Mouse (Mus musculus): ENCODE measurements around the gene Washc3. TPM values are rescaled to one million over a fixed set of nuclear protein-coding genes. Genes with fewer than 3 reads are reported as not detected.

Gene Washc3
- 39.7 and 40.3 TPM in 2 replicates for polyA plus RNA-seq (2015; fragmentation: Nextera tagmentation; extraction: Ambion mirVana)

DNA sequence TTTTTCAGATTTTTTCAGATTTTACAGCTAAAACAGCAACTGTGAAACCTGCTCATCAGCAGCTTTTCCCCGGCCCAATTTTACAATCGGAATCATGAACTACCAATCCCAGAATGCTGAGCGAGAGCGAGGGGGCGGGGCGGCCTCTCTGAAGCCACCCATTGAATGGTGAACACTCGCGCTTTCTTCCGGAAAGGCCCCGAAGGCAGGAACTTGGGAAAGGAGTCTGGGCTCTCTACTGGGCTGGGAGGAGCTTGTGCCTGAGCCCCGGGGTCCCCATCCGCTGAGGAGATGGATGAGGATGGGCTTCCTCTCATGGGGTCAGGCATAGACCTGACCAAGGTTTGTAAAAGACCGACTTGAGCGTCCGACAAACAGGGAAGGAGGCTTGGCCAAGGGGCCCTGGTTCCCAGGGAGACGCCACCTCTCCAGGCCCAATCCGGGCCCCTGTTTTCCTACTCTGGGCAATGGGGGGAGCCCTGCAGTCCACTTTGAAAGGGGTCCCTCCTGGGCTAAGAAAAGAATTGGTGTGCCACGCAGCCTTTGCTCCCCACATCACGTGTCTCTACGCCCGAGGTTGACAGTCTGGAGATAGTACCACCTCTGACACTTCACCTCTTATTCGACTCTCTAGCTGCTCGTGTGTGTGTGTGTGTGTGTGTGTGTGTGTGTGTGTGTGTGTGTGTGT is at the start of gene Washc3:
TSS of gene Washc3 (plus strand) at position 143 of the 688 bp plus-strand sequence.
- whole genome bisulfite sequencing, result under 1% methylated on average over 23 of the region's 23 CpGs
- Histone ChIP-seq H3K4me2 (ENCODE audit: low read length) (peak within 1 kb of the TSS; percentile 63), H3K4me3 (ENCODE audit: low read depth, low read length) (peak within 1 kb of the TSS; percentile 58), H3K9ac (ENCODE audit: low read depth, low read length) (peak within 1 kb of the TSS; percentile 75), H3K9me3 (replicated peaks; ENCODE audit: control insufficient read depth, low read length, poor library complexity, severe bottlenecking) (no peaks in the 10 kb centered on the region), H3K4me1 (ENCODE audit: control insufficient read depth, insufficient read depth, low read length) (peaks cover 4% of the 10 kb centered on the region; the same call in 1 of the 2 replicates), H3K36me3 (ENCODE audit: control insufficient read depth, insufficient read depth, low read length) (no peaks in the 10 kb centered on the region; the same call in 1 of the 2 replicates), H3K27me3 (ENCODE audit: control insufficient read depth, insufficient read depth, low read depth, low read length) (no peaks in the 10 kb centered on the region), H3K27ac (ENCODE audit: low read length) (peak within 1 kb of the TSS; percentile 84)
- ATAC-seq, result peak; percentile 100

DNA sequence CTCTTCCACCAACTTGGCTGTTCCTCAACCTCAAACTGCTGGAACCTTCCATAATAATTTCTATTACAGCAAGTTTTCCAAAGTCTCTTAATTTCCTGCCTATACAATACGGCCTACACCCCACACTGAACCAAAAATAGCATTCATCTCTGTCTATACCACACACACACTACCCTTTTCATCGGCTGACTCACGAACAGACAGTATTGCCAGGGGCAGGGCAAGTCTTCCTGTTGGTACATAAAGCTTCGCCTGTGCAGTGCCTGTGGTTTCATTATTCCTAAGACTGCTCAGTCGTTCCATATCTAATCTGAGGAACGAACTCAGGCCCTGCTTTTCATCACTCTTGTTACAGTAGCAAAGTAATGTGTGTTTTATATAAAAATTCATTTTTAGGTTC is 49.2 kb upstream of the Washc3 start:
- H3K27me3 ChIP-seq (ENCODE audit: control insufficient read depth, insufficient read depth, low read depth, low read length), result no peaks in the 10 kb centered on the region
- H3K4me1 ChIP-seq (ENCODE audit: control insufficient read depth, insufficient read depth, low read length), result peaks cover 6% of the 10 kb centered on the region
- 92% methylated on average over 6 of the region's 6 CpGs for WGBS
- H3K9ac ChIP-seq (ENCODE audit: low read depth, low read length), result no peak overlapping the region
- no peak overlapping the region for H3K27ac ChIP-seq (ENCODE audit: low read length)
- peaks cover 12% of the 10 kb centered on the region for H3K36me3 ChIP-seq (ENCODE audit: control insufficient read depth, insufficient read depth, low read length)
- ATAC-seq, result no peak
- no peaks in the 10 kb centered on the region for H3K9me3 ChIP-seq (replicated peaks; ENCODE audit: control insufficient read depth, low read length, poor library complexity, severe bottlenecking)
- no peak overlapping the region for H3K4me2 ChIP-seq (ENCODE audit: low read length)
- no peak overlapping the region for H3K4me3 ChIP-seq (ENCODE audit: low read depth, low read length)

DNA sequence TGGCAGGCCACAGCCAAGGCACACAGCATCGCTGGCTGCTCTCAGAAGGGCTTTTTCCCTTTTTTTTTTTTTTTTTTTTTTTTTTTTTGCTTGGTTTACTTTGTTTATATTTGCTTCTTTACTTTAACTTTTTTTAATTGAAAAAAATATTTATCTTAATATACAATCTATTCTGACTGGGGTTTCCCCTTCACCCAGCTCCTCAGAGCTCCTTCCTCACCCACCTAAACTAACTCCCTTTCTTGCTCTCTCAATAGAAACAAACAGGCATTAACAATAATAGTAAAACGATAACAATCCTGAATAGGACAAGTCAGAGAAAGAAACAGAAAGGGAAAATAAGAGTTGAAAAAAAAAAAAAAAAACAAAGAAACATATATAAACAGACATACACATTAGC is 38.8 kb upstream of the Washc3 start:
- H3K9me3 ChIP-seq (replicated peaks; ENCODE audit: control insufficient read depth, low read length, poor library complexity, severe bottlenecking), result no peaks in the 10 kb centered on the region
- H3K9ac ChIP-seq (ENCODE audit: low read depth, low read length), result no peak overlapping the region
- no peak overlapping the region for H3K4me2 ChIP-seq (ENCODE audit: low read length)
- no peak for ATAC-seq
- H3K4me3 ChIP-seq (ENCODE audit: low read depth, low read length), result no peak overlapping the region
- H3K27me3 ChIP-seq (ENCODE audit: control insufficient read depth, insufficient read depth, low read depth, low read length), result no peaks in the 10 kb centered on the region
- WGBS, result 92% methylated on average over 2 of the region's 2 CpGs
- no peaks in the 10 kb centered on the region for H3K4me1 ChIP-seq (ENCODE audit: control insufficient read depth, insufficient read depth, low read length)
- H3K27ac ChIP-seq (ENCODE audit: low read length), result no peak overlapping the region
- H3K36me3 ChIP-seq (ENCODE audit: control insufficient read depth, insufficient read depth, low read length), result peaks cover 2% of the 10 kb centered on the region; the same call in 1 of the 2 replicates

DNA sequence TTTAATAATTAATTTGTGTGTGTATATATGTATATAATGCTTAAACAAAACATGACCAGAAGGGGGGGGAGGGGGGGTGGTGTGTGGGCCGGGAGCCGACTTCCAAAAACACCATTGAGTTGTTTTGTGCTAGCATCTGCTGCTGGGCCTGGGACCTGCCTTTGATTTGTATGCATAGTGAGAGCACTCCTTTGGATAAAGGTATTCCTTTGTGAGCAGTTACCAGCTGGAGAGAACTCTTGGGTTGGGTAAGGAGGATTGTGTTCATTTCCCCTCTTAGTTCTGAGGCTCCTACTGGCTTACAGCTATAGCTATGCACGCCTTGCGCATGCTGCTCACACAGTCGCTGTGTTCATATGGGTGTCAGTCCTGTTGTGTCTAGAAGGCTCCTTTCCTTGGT is 38.2 kb upstream of the Washc3 start:
- Histone ChIP-seq H3K27me3 (ENCODE audit: control insufficient read depth, insufficient read depth, low read depth, low read length) (no peaks in the 10 kb centered on the region), H3K9ac (ENCODE audit: low read depth, low read length) (no peak overlapping the region), H3K27ac (ENCODE audit: low read length) (no peak overlapping the region), H3K4me2 (ENCODE audit: low read length) (no peak overlapping the region), H3K9me3 (replicated peaks; ENCODE audit: control insufficient read depth, low read length, poor library complexity, severe bottlenecking) (no peaks in the 10 kb centered on the region), H3K36me3 (ENCODE audit: control insufficient read depth, insufficient read depth, low read length) (peaks cover 2% of the 10 kb centered on the region; the same call in 1 of the 2 replicates), H3K4me3 (ENCODE audit: low read depth, low read length) (no peak overlapping the region), H3K4me1 (ENCODE audit: control insufficient read depth, insufficient read depth, low read length) (no peaks in the 10 kb centered on the region)
- 83% methylated on average over 5 of the region's 5 CpGs for WGBS
- ATAC-seq, result no peak

- no peak for ATAC-seq
- H3K4me3 ChIP-seq (ENCODE audit: low read depth, low read length), result no peak overlapping the region
- H3K9me3 ChIP-seq (replicated peaks; ENCODE audit: control insufficient read depth, low read length, poor library complexity, severe bottlenecking), result no peaks in the 10 kb centered on the region
- 97% methylated on average over 3 of the region's 3 CpGs for WGBS
- H3K4me1 ChIP-seq (ENCODE audit: control insufficient read depth, insufficient read depth, low read length), result no peaks in the 10 kb centered on the region
- peaks cover 2% of the 10 kb centered on the region; the same call in 1 of the 2 replicates for H3K36me3 ChIP-seq (ENCODE audit: control insufficient read depth, insufficient read depth, low read length)
- H3K4me2 ChIP-seq (ENCODE audit: low read length), result no peak overlapping the region
- no peak overlapping the region for H3K9ac ChIP-seq (ENCODE audit: low read depth, low read length)
- H3K27ac ChIP-seq (ENCODE audit: low read length), result no peak overlapping the region
- no peaks in the 10 kb centered on the region for H3K27me3 ChIP-seq (ENCODE audit: control insufficient read depth, insufficient read depth, low read depth, low read length)
Observed at GRCm38 (mm10) chr10:88166158-88166557, 34.7 kb upstream of the Washc3 start.

DNA sequence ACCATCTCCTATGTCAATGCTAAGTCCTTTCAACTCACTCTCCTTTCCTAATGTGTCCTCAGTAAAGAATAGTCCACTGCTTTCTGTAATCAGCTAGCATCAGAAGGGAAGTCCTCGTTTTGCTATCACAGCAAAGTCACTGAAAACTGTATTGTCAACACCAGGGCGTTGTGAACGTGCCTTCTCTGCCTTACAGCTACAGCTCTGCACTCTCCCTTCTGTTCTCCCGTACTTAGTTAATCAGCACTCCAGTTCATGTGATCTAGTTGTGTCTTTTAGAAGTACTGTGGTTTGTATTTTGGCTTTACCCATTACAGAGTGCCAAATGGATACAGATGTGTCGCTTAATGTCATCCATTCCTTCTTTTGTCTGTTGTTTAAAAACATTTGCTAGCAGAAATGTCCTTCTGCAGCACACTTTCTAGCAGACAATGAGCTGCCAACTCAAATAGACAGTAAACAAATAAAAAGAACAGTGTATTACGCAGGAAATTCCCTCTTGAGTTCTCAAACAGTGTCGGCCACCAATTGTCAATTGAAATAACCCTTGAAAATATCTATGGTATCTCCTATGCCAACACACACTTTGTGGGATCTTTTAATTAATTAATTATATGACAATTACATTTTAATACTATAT is 33.3 kb upstream of the Washc3 start:
- Histone ChIP-seq H3K4me1 (ENCODE audit: control insufficient read depth, insufficient read depth, low read length) (no peaks in the 10 kb centered on the region), H3K36me3 (ENCODE audit: control insufficient read depth, insufficient read depth, low read length) (no peaks in the 10 kb centered on the region), H3K27me3 (ENCODE audit: control insufficient read depth, insufficient read depth, low read depth, low read length) (no peaks in the 10 kb centered on the region), H3K4me3 (ENCODE audit: low read depth, low read length) (no peak overlapping the region), H3K27ac (ENCODE audit: low read length) (no peak overlapping the region), H3K9me3 (replicated peaks; ENCODE audit: control insufficient read depth, low read length, poor library complexity, severe bottlenecking) (no peaks in the 10 kb centered on the region), H3K4me2 (ENCODE audit: low read length) (no peak overlapping the region), H3K9ac (ENCODE audit: low read depth, low read length) (no peak overlapping the region)
- WGBS, result 81% methylated on average over 7 of the region's 7 CpGs
- ATAC-seq, result no peak

- Histone ChIP-seq H3K27ac (ENCODE audit: low read length) (no peak overlapping the region), H3K27me3 (ENCODE audit: control insufficient read depth, insufficient read depth, low read depth, low read length) (no peaks in the 10 kb centered on the region), H3K4me2 (ENCODE audit: low read length) (peak overlapping the region; percentile 63), H3K36me3 (ENCODE audit: control insufficient read depth, insufficient read depth, low read length) (no peaks in the 10 kb centered on the region; the same call in 1 of the 2 replicates), H3K4me3 (ENCODE audit: low read depth, low read length) (peak overlapping the region; percentile 58), H3K9ac (ENCODE audit: low read depth, low read length) (no peak overlapping the region; the same call in 1 of the 2 replicates), H3K4me1 (ENCODE audit: control insufficient read depth, insufficient read depth, low read length) (peaks cover 4% of the 10 kb centered on the region; the same call in 1 of the 2 replicates), H3K9me3 (replicated peaks; ENCODE audit: control insufficient read depth, low read length, poor library complexity, severe bottlenecking) (no peaks in the 10 kb centered on the region)
- WGBS, result 12% methylated on average over 4 of the region's 4 CpGs
- peak; percentile 74 for ATAC-seq
Observed at GRCm38 (mm10) chr10:88200541-88200940, 352 bp upstream of the Washc3 start.

- peak overlapping the region; percentile 75 for H3K9ac ChIP-seq (ENCODE audit: low read depth, low read length)
- peak overlapping the region; percentile 63 for H3K4me2 ChIP-seq (ENCODE audit: low read length)
- H3K4me3 ChIP-seq (ENCODE audit: low read depth, low read length), result peak overlapping the region; percentile 58
- H3K27ac ChIP-seq (ENCODE audit: low read length), result no peak overlapping the region
- H3K27me3 ChIP-seq (ENCODE audit: control insufficient read depth, insufficient read depth, low read depth, low read length), result no peaks in the 10 kb centered on the region
- WGBS, result 77% methylated on average over 13 of the region's 13 CpGs
- no peaks in the 10 kb centered on the region for H3K9me3 ChIP-seq (replicated peaks; ENCODE audit: control insufficient read depth, low read length, poor library complexity, severe bottlenecking)
- H3K36me3 ChIP-seq (ENCODE audit: control insufficient read depth, insufficient read depth, low read length), result no peaks in the 10 kb centered on the region; the same call in 1 of the 2 replicates
- no peak; the same call in 1 of the 2 replicates for ATAC-seq
- H3K4me1 ChIP-seq (ENCODE audit: control insufficient read depth, insufficient read depth, low read length), result peaks cover 4% of the 10 kb centered on the region; the same call in 1 of the 2 replicates
Observed at GRCm38 (mm10) chr10:88201650-88202049, 757 bp downstream of the Washc3 start.

- H3K27ac ChIP-seq (ENCODE audit: low read length), result no peak overlapping the region
- H3K27me3 ChIP-seq (ENCODE audit: control insufficient read depth, insufficient read depth, low read depth, low read length), result no peaks in the 10 kb centered on the region
- peaks cover 4% of the 10 kb centered on the region; the same call in 1 of the 2 replicates for H3K4me1 ChIP-seq (ENCODE audit: control insufficient read depth, insufficient read depth, low read length)
- no peaks in the 10 kb centered on the region for H3K9me3 ChIP-seq (replicated peaks; ENCODE audit: control insufficient read depth, low read length, poor library complexity, severe bottlenecking)
- no peak overlapping the region for H3K9ac ChIP-seq (ENCODE audit: low read depth, low read length)
- 98% methylated on average over 8 of the region's 8 CpGs for WGBS
- no peak overlapping the region for H3K4me2 ChIP-seq (ENCODE audit: low read length)
- ATAC-seq, result no peak
- no peak overlapping the region for H3K4me3 ChIP-seq (ENCODE audit: low read depth, low read length)
- H3K36me3 ChIP-seq (ENCODE audit: control insufficient read depth, insufficient read depth, low read length), result no peaks in the 10 kb centered on the region; the same call in 1 of the 2 replicates
Observed at GRCm38 (mm10) chr10:88202581-88202980, 1.7 kb downstream of the Washc3 start.
